Mouse (Mus musculus): ENCODE measurements around the gene Raver2.

The Raver2 gene

DNA sequence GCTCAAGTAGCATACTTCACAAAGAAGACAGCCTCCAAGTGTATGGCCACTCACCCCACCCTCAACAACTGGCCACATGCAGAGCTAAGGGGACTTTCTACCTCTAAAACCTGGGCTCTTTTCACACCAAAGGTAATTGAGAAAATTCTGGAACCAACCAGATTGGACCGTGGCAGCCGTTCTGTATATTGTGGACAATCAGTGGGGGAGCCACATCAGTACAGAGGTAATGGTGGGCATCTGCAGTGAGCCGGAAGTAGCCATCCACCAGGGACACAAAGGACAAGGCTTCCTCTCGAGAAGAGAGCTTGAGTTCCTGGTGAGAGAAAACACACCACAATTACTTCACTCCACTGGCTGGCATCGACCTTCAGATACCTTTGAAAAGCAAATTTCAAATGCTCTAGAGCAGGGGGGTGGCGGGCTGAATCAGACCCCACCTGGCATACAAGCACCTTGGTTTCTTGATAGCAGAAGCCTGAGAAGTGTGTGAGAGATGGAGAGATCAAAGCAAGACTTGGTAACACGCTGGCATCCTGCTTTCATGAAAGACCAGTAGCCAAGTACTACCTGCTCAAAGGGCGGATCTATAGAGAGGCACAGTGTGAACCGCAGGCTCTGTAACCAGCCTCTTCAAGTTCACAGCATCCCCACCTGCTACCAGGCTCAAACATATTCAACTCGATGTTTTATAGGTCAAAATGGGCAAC is 106.3 kb downstream of the Raver2 start:
- DNase-seq (ENCODE audit: low spot score), result no peak

DNA sequence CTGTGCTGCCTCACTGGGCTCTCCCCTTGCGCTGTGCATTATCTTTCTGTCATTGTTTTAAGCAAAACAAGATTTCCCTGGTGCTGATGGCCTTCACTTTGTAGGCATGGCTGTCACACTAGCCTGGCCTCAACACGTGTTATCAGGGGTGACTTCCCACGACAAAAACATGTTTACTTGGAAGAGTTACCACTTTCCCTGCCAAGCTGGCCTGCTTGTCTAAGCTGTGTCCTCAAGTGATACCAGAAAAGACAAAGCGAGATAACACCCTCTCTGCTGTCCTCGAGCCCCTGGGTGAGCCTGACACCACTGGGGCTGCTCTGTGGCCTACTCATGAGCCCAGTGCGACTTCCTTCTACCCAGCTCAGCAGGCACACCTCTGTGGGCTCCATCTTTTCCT is 107.3 kb downstream of the Raver2 start:
- DNase-seq (ENCODE audit: low spot score), result no peak

DNA sequence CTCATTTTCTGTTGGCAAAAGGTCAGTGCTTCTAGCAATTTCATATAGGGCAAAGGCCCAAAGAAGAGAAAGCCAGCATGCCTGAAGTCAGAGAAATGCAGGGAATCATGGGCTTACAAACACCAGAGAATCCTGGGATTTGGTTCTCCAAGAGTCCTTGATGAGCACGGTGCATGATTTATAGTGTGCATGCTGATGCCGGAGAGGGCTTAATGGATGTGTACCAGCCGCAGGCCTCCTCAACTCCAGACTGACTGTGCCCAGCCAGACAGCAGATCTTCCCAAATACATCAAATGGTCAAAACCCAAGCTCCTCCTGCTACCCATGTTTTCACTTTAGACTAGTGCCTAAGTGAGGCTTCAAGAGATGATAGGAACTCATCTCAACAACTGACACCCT is 109.0 kb downstream of the Raver2 start:
- no peak for DNase-seq (ENCODE audit: low spot score)

DNA sequence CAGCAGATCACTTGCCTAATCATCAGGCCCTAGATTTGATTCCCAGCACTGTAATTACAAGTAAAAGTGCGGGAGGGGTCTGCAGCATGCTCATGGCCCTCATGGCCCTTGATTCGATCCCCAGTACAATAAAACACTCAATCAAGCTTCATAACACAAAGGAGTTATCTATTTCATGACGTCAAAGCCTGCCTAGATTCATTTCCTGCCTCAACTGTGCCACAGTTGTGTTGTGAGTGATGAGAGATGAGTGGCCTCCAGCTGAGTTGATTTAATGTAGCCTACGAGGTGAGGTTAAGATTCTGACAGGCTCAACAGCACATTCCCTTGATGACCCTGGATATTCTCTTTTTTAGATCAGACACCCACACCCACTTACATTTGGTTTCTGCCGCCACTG is 110.3 kb downstream of the Raver2 start:
- DNase-seq (ENCODE audit: low spot score), result no peak

DNA sequence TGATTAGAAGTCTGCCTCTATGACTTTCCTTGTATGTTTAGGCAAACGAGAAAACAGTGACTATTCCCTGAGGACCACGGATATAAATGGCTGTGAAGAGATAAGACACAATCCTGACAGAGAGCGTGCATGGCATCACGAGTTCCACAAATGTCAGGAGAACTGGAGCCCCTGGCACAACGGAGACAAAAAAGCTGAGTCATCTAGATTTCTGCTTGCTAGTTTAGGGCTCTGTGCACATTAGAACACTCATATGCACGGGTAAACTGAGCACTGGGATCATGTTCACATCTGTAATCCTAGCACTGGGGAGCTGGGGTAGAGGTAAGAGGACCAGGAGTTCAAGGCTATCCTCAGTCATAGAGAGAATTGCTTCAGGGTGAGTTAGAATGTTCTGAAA is 111.1 kb downstream of the Raver2 start:
- DNase-seq (ENCODE audit: low spot score), result no peak

DNA sequence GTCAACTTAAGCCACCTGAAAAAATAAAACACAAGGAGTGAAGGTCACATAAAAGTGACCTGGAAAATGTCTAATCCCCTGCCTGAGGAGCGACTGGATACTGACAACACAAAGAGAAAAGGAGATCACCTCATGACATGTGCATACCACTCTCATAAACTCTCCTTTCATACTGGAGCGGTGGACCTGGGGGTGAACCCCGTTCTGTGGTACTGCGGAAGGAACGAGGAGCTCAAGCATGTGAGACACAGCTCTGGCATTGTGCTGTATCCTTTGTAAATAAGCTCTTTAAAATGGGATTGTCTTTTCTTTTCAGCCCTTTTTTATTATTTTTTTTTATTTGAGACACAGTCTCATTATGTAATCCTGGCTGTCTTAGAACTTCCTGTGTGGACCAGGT is 111.9 kb downstream of the Raver2 start:
- DNase-seq (ENCODE audit: low spot score), result no peak

DNA sequence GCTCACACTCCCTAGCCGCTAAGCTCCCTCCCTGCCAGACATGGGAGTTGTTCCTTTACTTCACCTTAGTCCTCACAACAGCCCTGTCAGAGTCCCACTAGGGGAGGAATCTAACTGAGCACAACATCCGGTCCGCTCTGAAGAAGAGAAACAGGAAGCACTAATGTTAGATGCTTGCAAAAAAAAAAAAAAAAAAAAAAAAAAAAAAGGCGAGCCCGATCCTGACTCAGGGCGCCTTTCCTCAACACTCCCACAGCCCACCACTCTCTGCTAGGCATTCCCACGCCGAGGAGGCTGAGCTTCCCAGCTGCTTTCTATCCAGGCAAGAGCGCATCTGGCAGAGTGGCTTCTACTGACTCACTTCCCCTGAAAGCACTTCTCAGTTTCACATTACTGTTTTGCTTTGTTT is 113.8 kb downstream of the Raver2 start:
- peak; percentile 16 for DNase-seq (ENCODE audit: low spot score)

DNA sequence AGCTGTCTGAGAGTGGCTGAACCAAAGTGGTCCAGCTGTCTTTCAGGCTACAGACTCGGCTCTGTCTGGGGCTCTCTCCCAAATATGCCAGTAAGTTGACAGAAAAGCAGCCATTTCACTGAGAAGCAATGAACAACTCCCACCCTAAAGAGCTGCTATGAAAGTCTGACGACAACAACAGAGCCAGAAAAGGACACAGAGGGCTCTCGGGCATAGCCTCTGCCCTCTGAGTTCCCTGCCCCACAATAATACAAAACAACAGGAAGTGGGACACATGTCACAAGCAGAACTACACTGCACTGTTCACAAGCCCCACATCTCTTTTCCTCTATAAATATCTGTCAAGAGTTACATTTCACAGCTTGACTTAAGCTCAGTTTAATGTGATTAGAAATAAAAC is 116.4 kb downstream of the Raver2 start:
- no peak for DNase-seq (ENCODE audit: low spot score)

DNA sequence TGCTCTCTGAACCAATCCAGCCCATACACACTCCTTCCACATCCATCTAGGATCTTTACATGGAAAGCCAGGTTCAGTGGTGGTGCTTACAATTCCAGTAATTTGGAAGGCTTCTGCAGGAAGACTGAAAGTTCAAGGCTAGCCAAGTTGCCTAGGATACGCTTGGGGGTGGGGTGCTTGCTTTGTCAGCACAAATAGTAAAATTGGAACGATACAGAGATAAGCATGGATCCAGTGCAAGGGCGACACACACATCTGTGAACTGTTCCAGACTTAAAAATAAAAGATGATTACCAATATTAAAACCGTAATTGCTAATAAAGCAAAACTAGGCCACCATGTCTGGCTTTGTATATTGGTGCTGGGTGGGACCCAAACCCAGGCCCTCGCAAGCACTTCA is 117.8 kb downstream of the Raver2 start:
- no peak for DNase-seq (ENCODE audit: low spot score)

DNA sequence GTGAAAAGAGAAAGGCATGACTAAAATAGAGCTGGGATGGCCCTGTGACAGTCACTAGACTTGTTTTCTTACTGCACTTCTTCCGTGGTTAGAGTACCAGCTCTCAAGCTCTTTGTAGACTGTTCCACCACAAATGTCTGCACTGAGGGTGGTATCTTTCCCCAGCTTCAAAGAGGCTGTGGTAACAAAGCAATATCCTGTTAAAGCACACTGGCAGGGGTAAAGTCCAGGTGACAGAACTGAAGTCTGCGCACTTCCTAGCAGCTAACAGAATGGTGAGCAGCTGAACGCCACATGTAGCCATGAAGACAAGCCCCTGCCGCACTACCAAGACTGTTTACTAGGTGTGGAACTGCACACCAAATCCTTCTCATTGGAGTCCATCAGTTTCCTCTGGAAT is 118.6 kb downstream of the Raver2 start:
- DNase-seq (ENCODE audit: low spot score), result peak; percentile 14

DNA sequence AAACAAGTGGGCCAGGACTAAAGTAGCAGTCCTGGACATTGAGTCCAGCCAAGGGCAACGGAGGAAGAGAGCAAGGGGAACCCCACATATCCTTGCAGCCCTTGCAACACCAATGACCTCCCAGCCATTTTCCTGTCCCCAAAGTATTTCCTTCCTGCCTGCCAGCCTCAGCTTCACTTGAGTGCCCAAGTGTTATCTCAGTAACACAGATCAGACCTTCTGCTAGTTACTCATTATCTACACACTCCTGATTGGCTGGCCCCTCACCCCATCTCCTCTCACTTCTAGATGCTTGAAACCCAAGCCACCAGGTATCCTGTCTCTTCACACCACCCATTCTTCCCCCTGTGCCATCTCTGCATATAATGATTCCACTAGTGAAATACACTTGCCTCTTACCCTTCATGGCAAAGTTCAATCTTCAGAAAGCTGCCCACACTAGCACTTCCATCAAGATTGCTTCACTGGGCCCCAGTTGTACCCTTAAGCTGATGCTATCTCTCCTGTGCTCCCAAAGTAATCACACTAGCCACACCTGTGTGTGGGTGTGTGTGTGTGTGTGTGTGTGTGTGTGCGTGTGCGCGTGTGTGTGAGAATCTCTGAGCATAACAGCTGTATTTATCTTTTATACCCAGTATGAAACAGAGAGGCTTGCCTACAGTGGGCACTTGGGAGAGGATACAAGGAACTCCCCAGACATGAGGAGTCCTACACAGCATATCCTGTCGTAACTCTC is 123.6 kb downstream of the Raver2 start:
- DNase-seq (ENCODE audit: low spot score), result peak; percentile 37

DNA sequence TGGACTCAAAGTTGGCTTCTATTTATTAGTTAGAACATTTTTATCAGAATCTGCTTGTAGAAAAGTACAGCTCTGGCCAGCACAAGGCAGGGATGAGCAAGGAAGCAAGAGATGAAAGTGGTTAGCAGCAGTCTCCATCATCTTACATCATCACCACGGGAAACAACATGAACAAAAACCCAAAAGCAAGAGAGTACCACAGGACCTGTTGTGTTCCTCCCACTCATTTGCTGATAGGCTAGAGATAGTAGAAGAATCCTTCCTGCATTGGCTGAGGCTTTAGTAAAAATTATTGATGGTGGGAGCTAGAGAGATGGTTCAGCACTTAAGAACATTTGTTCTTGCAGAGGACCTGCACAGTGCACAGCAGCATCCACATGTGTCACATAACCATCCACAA is 125.4 kb downstream of the Raver2 start:
- no peak for DNase-seq (ENCODE audit: low spot score)

DNA sequence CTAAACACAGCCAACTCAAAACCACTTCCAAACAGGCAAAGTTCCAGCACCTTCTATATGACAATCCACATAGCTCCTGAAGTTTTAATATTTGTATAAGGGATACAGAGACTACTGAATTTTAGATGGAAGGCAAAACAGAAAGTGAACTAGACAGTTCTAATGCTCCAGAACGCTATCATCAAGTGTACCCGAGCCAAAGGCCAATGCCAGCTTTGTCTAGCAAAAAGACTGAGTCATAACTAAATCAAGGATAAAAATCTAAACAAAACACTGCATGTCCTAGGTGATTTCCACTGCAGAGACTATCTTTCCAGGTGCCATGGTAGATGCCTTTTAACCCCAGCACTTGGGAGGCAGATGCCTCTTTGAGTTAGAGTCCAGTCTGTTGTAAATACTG is 127.6 kb downstream of the Raver2 start:
- DNase-seq (ENCODE audit: low spot score), result no peak

DNA sequence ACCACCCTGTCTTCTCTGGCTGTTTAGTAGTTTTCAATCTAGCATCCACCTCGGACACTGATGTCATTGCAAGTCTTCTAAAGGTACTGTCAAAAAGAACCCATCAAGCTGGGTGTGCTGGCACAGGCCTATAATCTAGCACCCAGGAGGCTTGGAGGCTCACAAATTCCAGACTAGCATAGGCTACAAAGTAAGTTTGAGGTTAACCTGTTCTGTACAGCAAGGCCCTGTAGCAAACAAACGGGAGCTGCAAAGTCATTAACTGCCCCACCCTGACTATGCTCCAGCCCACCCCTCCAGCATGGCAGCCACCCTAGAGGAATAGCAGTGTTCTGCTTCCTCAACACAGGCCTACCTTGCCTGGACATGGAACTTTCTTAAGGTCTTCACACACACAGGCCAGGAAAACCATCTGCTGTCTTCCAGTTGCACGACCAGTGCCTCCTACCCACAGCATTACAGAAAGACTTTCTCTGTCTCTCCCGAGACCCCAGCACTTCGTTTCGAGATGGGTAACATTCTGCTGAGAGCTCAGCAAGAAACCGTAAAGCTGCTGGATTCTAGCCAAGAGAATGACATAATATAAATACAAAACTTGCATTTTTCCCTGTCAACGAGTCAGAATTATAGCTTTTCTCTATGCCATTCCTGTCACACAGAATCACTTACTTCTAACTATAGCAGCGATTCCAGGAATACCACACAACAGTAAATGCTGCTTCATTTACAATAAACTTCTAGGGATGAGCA is 128.8 kb downstream of the Raver2 start:
- no peak for DNase-seq (ENCODE audit: low spot score)

DNA sequence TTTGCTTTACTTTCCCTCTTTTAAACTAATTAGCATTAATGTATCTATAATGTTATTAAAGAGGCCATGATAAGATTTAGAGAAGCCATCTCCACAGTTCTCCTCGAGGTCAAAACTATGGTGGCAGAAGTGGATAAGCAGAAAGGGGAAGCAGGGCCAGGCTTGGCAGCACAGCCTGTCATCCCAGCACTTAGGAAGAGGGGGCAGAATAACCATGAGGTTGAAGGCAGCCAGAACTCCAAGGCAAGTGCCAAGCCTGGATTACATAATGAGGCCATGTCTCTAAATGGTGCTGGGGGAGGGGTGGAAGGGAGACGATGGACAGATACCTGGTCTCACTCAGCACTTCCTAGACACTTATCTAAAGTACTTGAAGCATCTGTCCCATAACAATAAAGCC is 129.6 kb downstream of the Raver2 start:
- no peak for DNase-seq (ENCODE audit: low spot score)

DNA sequence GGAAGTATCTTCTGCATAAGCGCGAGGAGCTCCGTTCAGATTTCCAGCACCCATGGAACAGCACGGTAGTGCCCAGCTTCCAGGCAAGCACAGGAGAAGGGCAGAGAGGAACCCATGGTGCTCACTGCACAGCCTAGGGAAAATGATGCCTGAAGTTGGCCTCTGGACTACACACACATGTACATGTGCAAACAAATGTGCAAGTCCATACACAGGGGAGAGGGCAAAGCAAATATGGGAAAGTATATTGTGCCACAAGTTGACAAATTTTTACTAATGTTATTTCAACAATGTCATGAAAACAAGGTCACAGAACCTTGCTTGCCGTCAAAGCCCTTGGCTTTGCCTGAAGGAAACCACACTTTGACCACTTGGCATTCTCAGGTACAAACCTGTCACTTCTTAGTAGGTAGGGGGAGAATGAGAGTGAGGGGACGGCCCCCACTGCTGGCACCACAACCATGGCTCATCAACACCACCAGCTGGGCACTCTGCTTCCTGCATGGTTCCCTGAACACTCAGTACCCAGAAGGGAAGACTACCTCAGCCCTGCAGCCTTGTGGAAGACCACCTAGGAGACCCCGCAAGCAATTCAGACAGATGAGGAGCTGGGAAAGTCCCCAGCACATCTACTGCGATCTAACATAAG is 130.8 kb downstream of the Raver2 start:
- no peak for DNase-seq (ENCODE audit: low spot score)

All from yolk sac, embryonic 10.5 days (tissue).